Mouse (Mus musculus): ENCODE measurements around the gene Clca2.

Clca2 gene

DNA sequence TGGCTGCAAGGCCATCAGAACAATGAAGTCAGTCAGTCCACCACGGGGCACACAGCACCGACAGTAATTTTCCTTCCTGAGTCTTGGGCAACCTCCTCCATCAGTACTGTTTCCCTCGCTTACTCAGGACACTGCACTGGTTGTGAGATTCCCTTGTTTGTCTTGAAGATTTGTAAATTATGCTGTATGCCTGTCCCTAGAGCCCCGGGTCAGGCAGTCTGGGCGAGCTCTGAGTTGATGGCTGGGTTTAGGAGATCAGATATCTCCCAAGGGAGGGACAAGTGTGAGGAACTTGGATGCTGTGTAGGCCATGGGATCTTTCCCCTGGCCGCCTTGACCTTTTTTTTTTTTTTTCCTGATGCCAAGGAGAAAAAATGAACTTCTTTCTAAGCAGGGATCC is at the start of gene Clca2:
Gene Clca2 (minus strand): TSS at position 153 of the 400 bp plus-strand sequence.
- no peak for DNase-seq

GRCm38 (mm10) chr3:145147952-145148351 is 48.7 kb upstream of the Clca2 start:
- DNase-seq, result no peak

GRCm38 (mm10) chr3:145147483-145147882 is 48.2 kb upstream of the Clca2 start:
- no peak for DNase-seq

DNA sequence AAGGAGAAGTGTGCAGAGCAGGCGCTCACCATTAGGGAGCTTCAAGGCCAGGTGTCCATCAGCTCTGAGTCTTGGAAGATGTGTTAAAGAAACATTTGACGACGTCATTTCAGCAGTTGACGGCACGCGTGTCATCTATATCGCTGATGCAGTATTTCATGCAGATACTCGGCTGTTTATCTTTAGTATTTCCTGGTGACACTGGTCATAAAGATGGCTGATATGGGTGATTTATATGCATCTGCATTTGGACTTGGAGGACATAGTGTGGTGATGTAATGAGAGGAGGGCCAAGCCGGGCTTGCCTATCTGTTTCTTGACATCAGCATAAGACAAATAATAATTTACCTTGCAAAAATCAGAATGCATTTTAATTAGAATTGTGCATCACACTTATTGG is 47.6 kb upstream of the Clca2 start:
- no peak for DNase-seq

DNA sequence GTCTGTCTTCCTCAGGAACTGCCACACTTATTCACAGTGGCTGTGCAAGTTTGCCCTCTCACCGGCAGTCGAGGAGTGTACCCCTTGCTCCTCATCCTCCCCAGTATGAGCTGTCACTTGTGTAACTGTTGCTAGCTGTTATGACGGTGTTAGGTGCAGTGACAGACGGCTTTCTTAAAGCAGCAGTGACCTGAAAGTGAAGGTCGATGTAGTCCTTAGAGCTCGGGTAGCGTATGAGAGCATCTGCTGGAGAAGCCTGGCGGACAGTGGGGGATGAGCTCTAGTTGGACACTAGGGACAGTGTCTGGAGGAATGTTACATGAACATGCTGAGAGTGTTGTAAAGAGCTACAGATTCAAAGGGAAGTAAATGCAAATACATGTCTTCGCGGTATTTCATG is 44.6 kb upstream of the Clca2 start:
- DNase-seq, result no peak

GRCm38 (mm10) chr3:145142925-145143324 is 43.7 kb upstream of the Clca2 start:
- DNase-seq, result no peak

GRCm38 (mm10) chr3:145140236-145140635 is 41.0 kb upstream of the Clca2 start:
- no peak for DNase-seq

DNA sequence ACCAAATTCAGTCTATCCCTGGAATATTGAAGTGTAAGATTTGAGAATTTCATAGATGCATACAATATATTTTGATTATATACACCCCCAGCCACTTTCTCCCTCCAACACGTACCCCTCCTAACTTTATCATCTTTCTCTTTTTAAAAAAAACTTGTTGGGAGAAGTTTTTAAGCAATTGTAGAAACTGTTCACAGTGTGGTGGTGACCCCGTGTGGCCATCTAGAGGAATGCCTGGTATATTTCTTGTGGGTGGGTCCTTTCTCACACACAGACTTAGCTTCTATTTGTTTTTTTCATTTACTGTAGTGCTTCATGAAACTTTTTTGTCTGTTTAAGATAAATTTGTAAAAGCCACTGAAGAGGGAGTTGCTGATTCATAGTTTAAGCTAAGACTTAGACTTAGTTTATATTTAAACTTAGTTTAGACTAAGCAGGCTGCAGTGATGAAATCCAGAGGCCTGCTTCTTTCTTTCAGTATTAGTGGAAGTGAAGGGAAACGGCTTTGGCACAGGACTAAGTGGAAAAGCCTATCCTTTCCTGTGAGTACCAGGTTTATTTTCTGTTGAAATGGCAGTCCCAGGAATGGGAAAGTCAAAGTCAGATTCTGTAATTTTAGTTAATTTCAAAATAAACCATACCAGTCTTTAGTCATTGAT is 32.1 kb upstream of the Clca2 start:
- DNase-seq, result no peak

GRCm38 (mm10) chr3:145129356-145129755 is 30.1 kb upstream of the Clca2 start:
- DNase-seq, result no peak

GRCm38 (mm10) chr3:145126618-145127017 is 27.4 kb upstream of the Clca2 start:
- no peak for DNase-seq

DNA sequence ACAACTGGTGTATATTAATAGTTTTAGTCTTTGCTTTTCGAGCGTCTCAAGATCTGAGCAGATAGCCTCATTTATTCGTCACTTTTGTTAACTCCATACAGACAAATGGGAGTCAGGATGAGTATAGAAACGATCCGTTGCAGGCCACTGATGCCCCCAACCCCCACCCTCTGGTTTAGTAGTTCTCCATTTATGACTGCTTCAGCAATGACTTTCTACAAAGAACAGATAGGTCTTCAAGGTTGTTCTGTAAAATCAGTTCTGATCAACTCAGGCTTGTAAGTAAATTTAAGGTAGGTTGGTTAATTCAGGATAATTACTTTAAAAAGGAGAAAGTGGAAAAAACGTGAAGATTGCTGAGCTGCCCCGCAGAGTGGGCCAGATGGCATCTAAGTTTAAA is 20.2 kb upstream of the Clca2 start:
- DNase-seq, result no peak

GRCm38 (mm10) chr3:145119002-145119358 is 19.7 kb upstream of the Clca2 start:
- DNase-seq, result no peak

DNA sequence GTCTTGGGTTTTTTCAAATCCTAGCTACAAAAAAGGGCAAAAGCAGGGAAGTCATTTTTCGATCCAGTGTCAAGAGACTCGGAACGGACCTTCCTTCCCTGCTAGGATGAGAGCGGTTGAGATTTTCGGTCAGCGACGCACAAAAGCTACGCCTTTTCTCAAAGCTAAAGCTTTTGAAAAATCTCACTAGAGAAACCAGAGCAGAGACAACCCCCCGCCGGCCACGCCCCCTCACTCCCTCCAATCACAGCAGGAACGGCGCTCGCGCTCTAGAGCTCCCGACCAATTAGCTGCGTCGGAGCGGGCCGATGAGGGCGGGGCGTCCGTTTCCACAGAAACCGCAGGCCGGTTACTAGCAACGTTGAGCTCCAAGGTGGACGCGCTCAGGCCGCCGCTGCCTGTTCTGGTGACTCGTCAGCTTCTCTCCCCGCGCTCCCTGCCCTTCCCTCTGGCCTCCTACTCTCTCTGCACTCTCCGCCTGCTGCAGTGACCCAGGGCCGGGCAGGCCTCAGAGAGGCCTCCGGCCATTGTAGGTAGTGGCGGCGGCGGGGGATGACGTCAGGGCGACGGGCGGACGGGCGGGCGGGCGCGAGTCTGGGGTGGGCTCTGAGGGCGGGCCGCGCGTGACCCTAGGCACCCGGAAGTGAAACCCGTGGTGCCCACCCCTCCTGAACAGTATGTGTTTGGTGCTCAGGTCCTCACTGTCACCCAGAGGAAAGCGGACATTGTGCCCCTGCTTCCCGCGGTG is 19.2 kb upstream of the Clca2 start, which contains the start of gene Odf2l:
Gene Odf2l (plus strand): TSS at position 335 of the 748 bp plus-strand sequence.
- peak; percentile 97 for DNase-seq

- no peak for DNase-seq
Measured at GRCm38 (mm10) chr3:145117637-145118036, 18.4 kb upstream of the Clca2 start.

DNA sequence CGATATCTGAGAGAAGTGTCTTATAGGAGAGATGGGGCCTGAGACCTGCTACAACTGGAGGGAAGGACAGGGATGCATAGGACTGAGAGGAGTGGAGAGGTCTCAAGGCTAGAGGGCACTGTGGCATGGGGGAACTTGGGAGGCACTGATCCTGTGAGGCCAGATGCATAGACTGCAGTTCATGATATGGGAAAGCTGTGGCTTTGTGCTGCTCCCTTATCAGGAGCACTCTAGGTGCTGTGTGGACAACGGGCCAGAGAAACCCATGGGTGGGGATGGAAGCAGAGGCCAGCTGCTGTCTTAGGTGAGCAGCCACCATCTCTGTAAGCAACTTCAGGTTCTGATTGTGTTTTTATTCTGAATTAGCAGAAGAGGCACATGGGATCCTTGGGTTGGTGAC is 15.9 kb upstream of the Clca2 start:
- no peak for DNase-seq

- DNase-seq, result no peak
Measured at GRCm38 (mm10) chr3:145105773-145106504, 6.7 kb upstream of the Clca2 start.

- DNase-seq, result no peak
Measured at GRCm38 (mm10) chr3:145105076-145105772, 6.0 kb upstream of the Clca2 start.

GRCm38 (mm10) chr3:145103770-145104169 is 4.5 kb upstream of the Clca2 start:
- no peak for DNase-seq

DNA sequence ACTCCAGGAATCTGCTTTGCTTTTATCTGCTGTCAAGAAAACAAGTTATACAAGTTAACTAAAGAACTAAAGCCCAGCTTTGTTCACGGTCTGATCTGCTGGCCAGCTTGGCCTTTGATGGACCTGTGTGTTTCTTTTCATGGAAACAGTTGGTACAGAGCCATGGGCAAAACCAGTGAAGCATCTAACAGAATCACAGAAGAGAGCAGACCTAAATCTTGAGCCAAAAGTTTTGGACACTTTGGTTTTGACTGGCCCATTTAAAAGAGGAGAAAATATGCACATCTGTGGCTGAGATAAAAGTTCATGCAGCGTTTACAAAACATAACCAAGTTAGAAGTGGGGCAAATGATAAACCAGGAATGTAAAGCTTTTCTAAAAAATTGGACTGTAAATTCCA is 4.1 kb upstream of the Clca2 start:
- DNase-seq, result no peak

DNA sequence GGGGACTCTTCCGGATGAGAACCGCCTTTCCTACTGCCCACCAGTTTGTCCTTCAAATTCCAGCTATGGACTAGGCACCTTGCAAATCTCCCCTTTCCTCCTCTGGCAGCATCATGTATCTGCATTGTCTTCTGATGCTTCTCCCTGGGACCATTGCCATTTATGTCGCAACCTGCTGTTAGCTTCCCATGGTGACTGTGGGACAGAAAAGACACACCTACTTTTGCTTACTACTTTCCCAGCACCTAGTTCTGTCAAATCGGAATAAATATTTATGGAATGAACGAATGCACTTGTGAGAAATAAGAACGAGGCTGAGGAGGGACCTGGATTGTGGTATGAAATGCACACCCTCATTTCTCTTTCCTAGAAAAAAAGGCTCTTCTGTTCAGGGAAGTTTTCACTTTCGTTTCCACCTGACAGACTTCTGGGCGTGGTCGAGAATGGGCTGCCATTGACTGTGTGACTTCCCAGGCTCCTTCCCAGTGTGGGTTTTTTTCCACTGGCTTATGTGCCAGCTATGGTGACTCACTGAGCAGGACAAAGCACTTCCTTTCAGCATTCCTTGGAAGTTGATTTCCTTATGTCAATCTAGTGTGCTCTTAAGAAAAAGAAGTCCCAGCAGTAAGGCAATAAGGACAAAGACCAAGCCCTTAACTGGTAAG is 2.8 kb upstream of the Clca2 start:
- DNase-seq, result no peak

- DNase-seq, result no peak
Measured at GRCm38 (mm10) chr3:145087857-145088598, 11.2 kb downstream of the Clca2 start.

DNA sequence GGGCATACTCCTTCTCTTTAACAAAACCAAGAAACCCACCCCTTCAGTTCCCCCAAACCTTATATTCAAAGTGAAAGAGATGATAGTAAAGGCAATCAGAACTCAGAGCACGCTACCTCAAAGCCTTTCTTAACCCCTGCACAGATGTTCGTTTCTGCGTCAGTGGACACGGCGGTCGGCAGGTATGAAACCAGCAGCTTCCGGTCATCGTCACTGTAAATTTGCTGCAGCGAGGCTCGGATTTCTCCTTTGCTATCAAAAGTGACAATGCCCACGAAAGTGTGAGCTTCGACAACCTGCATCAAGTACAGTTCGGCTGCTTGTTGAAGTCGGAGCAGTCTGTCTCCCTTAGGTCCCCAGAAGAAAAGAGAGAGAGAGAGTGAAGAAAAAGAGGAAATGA is 13.1 kb downstream of the Clca2 start:
- DNase-seq, result no peak
